Mouse (Mus musculus): ENCODE data around the gene Cdc42bpg.

Gene Cdc42bpg

DNA sequence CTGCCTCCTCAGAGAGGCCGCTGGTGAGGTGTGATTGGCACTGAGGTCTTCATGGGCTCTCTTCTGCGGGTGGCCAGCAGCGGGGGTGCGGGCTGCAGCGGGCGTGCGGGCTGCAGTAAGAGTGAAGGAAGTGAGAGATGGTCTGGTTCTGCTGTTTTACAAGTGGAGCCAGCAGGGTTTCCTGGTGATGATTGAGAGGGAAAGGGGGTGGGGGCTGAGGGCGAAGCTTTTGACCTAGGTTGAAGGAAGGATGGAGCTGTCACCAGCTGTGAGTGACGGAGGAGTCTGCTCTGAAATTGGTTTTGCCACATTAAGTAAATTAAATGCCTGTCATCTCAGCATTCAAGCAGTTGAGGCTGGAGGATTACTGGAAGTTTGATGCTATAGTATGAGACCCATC lies 42.5 kb downstream of the Cdc42bpg start:
- DNase-seq (ENCODE audit: low spot score in 2 of 2), result no peak

DNA sequence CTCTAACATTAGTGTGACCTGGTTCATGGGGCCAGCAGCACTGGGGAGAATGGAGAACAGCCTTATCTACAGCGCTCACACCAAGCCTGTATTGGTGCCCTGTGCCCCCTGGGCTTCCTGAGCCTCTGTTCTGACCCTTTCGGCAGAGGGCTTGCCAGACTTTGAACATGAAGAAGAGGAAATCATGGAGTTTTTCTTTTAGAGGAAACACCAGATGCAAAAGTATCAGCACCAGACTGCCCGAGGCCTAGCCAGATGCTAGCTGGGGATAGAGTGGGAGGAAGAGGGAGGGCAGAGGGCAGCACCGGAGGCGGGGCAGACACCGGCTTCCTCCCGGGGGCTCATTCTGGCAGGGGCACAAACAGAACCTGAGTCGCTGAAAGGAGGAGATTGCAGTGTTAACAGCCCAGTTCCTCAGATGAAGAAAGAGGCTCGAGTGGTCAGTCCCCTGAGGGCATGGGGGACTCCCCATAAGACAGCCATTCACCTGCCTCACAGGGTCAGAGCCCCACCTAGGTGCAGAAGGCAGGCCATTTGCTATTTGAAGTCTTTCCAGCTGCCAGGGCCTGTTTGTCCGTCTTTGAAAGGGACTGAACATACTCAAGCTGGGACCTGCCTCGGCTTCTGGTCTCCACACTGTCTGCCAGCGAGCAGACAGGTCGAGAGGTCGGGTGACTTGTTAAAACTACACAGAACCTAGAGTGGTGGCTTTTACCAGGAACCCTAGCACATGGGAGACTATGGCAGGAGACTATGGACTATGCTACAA lies 43.1 kb downstream of the Cdc42bpg start:
- DNase-seq (ENCODE audit: low spot score in 2 of 2), result no peak

DNA sequence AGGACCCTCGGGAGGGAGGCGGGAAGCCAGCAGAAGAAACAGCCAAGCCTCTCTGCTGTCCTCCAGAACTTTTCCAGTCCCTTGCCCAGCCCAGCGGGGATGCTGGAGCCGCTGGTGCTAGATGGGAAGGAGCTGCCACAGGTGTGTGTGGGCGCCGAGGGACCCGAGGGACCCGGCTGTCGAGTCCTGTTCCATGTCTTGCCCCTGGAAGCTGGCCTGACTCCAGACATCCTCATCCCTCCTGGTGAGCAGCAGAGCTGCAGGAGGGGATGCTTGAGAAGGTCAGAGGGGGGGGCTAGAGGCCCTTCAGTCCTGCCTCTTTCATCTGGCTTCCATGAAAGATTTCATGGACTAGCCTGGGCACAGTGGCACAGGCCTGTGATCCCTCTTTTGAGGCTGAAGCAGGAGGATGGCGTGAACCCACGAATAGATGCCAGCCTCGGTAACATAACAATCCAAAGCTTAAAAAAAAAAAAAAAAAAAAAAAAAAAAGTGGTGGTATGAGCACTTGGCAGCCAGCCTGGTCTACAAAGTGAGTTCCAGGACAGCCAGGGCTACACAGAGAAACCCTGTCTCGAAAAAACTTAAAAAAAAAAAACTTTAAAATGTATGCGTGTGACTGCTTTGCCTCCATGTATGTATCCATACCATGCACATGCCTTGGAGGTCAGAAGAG lies 45.3 kb downstream of the Cdc42bpg start:
- no peak for DNase-seq (ENCODE audit: low spot score in 2 of 2)

DNA sequence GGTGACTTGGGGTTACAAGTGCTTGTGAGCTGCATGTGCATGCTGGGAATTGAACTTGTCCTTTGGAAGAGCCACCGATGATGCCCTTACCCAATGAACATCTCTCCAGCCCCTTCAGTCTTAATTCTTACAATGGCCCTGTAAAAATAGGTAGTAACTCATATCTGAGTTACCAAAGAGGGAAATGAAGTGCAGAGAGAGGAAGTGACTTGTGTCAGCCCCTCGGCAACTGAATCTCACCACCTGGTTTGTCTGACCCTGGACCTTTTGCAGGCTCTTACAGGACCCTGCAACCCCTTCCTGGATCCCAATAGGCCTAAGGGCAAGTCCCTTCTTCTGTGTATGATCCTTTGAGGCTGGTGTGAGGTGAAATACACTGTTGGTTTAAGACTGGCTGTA lies 45.9 kb downstream of the Cdc42bpg start:
- no peak for DNase-seq (ENCODE audit: low spot score in 2 of 2)

DNA sequence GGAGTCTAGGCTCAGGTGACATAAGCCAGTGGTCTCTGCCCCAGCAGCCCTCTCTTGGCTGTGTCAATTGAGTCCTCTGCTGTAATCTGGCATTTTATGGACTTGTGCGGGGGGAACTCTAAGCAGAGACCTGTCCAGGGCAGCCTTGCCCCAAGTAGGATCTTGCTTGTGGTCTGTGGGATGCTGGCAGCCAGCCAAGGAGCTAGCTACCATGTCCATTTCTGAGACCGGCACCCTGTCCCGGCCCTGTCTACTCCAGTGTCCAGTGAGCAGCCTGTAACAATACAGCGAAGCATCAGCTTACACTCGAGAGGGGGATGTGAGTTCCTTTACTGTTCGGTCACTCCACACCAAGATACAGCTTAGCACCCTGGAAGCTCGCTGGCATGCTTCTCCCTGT lies 47.8 kb downstream of the Cdc42bpg start:
- DNase-seq (ENCODE audit: low spot score in 2 of 2), result no peak

DNA sequence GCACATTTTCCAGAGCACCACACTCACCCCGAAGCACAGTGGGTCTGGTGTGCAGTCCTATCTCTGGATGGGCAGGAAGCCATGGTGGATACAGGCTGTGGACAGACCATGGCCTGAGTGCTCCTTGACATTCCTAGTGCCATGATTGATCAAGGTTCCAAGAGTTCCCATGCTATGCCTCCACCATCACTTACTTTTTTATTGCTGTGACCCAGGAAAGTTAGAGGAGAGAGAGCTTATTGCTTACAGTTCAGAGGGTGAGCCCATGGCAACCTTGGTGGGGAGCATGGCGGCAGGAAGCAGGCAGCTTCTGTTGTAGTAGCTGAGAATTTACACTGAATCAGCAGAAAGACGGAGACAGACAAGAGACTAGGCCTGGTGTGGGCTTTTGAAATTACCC lies 55.0 kb downstream of the Cdc42bpg start:
- DNase-seq (ENCODE audit: low spot score in 2 of 2), result no peak

DNA sequence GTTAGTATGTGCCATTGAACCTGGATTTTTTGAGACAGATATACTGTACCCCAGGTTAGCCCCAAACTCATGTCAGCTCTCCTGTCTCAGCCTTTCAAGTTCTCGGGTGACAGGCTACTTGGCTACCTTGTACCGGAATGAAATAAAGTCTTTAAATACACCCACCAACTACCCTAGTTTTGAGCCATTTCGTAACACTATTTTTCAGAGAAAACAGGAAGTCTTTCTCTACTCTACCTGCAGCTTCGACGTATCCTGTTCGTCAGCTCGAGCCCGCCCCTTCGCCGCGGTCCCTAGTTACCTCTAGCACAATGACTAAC lies 56.8 kb downstream of the Cdc42bpg start:
- no peak for DNase-seq (ENCODE audit: low spot score in 2 of 2)

DNA sequence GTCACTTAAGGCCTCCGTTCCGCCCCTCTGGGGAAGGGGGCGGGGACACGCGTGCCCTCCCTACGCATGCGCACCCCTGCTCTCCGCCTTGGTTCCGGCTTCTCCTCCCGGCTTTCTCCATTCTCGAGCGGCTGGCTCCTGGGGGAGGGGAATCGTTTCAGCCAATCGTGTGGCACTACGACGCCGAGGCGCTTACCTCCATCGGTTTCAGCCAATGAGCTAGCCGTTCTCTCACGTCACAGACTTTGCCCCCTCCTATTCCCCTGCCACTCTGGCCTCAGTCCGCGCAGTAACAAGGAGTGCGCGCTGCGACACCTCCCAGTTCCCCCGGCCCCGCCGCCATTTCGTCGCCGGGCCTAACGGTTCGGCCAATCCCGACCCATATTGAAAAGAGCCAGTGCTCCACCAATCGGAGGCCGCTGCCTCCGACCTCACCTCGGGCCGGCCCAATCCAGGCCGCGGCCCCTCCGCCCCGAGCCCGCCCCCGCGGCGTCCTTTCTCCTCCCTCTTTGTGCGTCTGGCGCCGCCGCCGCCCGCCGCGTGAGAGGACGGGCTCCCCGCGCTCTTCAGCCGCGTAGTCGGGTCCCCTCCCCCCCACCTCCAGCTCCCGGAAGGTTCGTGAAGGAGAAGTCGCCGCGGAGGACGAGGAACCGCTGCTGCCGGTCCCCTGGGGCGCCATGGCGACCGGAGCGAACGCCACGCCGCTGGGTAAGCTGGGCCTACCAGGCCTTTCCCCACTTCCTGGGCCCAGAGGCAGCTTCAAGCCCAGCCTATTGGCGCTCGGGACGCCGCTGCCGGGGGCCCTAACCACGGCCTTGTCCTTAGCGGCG lies 57.4 kb downstream of the Cdc42bpg start, which contains the start of gene Sf1:
Gene Sf1 (plus strand): TSS at position 280 of the 830 bp plus-strand sequence.
- DNase-seq (ENCODE audit: low spot score in 2 of 2), result peak; percentile 100

DNA sequence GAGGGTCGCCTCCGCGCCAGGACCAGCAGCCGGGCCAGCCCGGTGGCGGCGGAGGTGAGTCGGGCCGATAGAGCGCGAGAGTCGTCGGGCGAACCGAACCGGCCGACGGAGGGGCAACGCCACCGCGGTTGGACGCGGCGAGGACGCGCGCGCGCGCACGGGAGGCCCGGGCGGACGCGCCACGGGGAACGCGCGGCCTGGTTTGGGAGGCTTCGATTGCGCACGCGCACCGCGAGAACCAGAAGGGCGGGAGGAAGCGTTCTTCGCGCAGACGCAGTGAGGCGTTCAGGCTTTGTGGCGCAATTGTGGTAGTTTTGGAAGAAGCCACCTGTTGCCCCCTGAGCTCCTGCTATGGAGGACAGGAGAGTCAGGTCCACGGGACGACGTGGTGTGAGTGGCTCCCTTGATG lies 58.1 kb downstream of the Cdc42bpg start:
- peak; percentile 91 to 93 for DNase-seq (ENCODE audit: low spot score in 2 of 2)

DNA sequence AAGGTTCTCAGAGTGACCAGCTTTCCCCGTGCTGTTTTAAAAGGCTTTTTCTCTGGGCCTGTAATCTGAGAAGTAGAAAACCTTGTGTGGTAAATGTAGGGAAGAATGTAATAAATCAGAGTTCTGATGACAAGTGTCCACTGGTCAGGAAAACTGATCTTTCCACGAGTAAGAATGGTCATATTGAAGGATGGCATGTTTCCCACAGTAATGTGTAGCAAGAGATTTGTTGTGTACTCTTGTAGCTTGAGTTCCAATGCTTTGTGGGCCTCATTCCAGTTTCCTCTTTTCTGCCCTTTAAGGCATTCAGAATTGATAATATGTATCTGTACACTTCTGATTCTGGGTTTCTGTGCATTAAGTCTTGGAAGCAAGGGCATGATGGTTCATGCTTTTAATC lies 58.6 kb downstream of the Cdc42bpg start:
- DNase-seq (ENCODE audit: low spot score in 2 of 2), result no peak

DNA sequence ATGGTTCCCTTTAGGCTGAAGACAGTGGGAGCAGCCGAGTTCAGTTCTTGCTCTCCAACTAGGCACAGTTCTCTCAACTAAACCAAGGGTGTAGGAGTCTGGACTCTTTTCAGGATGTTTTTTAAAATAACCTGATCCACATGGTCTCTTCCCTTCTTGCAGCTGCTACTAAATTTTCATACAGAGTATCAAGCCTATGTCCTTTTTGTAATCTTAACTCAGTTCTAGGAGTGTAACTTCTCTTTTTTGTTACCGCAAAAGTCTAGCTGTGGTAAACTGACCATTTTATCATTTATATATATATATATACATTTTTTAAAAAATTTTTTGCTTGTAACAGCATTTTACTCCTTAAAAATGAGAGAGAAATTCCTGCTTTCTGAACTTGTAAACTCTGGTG lies 63.9 kb downstream of the Cdc42bpg start:
- no peak for DNase-seq (ENCODE audit: low spot score in 2 of 2)

DNA sequence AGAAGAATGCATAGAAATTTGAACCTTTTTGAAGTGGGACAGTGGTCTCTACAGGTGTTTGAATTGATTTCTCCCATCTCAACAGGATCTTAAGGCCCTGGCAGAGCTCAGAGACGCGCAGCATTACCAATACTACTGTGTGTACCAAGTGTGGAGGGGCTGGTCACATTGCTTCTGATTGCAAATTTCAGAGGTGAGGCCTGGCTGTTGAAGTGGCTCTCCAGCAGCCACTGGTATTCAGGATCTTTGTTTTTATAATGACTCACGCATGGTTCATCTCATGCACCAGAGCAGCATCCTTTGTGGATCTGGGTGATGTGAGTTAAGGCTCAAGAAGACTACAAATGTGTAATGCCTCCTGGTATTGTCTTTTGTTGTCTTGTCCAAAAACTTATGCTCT lies 66.2 kb downstream of the Cdc42bpg start:
- DNase-seq (ENCODE audit: low spot score in 2 of 2), result no peak

DNA sequence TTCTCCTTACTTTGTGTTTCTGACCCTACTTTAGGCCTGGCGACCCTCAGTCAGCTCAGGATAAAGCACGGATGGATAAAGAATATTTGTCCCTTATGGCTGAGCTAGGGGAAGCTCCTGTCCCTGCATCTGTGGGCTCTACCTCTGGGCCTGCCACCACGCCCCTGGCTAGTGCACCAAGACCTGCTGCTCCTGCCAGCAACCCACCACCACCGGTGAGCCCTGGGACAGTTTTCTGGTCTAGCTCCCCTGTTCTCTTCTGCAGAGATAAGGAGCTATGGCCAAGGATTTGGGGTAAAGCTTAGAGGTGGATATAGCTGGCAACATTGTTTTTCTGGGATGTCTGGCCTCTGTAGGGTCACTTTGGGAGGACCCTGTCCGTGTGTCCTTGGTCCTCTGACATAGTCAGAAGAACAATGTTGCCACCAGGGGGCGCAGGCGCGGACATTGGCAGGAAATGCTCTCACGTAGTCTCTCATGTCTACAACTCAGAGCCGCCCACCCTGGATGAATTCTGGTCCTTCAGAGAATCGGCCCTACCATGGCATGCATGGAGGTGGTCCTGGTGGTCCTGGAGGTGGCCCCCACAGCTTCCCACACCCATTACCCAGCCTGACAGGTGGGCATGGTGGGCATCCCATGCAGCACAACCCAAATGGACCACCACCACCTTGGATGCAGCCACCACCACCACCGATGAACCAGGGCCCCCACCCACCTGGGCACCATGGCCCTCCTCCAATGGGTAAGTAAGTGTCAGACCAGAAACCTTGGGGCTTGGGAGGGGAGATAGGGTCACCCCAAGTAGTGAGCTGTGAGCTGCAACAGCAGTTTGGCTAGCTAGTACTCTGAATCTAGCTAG lies 67.5 kb downstream of the Cdc42bpg start:
- peak; percentile 67 to 82 for DNase-seq (ENCODE audit: low spot score in 2 of 2)

DNA sequence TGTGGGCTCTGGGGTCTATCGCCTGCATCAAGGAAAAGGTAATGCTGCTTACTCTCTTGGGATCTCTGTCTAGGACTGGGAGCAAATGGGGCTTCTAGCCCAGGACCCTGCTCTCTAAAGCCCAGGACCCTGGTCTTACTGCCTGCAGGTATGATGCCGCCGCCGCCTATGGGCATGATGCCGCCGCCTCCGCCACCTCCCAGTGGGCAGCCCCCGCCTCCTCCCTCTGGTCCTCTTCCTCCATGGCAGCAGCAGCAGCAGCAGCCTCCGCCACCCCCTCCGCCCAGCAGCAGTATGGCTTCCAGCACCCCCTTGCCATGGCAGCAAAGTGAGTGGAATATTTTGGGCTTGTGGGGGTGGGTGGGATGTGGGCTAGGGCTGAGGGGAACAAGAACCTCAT lies 68.3 kb downstream of the Cdc42bpg start:
- no peak for DNase-seq (ENCODE audit: low spot score in 2 of 2)

Data from spleen, postnatal 36 days (tissue).